Mouse (Mus musculus): ENCODE measurements at regions not wholly inside any gene's neighbourhood (a gene's known extent, or its start where the extent isn't known, plus 50 kb on each side); places are given as distances from the start of the nearest gene placed in this dataset.

DNA sequence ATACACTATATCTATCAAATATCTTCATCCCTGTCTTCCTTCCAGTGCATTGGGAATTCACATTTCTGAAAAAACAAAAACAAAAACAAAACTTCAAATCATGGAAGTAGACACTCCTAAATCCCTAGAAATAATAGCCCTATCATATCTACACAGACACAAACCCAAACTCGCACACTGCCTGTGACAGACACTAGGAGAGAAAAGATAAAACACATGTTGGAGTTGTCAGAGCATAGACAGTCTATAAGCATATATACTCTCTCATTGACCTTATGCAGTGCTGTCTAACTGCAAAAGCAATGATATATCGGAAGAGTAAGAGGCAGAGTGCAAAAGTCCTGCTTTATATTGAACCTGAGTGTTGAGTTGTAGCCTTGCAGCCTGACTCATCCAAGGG, 3386.0 kb upstream of the Gm7489 start:
- no peak for TF ChIP-seq CTCF (IDR thresholded peaks at IDR 0.05; ENCODE audit: low read depth, low read length)
- no peak for TF ChIP-seq POLR2A (IDR thresholded peaks at IDR 0.05; ENCODE audit: extremely low read depth, insufficient read depth, low read length)
